Mouse (Mus musculus): ENCODE data around the gene Agrp.

GRCm38 (mm10) chr8:105596362-105597034, 40.7 kb downstream of the Agrp start:
- peak; percentile 72 for TF ChIP-seq CTCF (IDR thresholded peaks at IDR 0.05; ENCODE audit: low read depth)
- TF ChIP-seq EP300 (IDR thresholded peaks at IDR 0.05; ENCODE audit: low read depth), result no peak

Measured in heart, postnatal 0 days (tissue).